Mouse (Mus musculus) bone marrow, adult 2 months (tissue): ENCODE results near the gene Fbxl5.

Source experiments
- CTCF ChIP-seq: fragments of 200-500 bp; IDR thresholded peaks from 2 replicates; pipeline ENCODE4 v1.5.1; 2011; ENCODE audit warnings: low read length, control low read depth; ENCODE audit not compliant: control insufficient read depth, insufficient read depth
- POLR2A ChIP-seq: fragments of 200-500 bp; IDR thresholded peaks from 2 replicates; pipeline ENCODE4 v1.6.1; 2011; ENCODE audit warnings: low read depth, mild to moderate bottlenecking, control low read depth, low read length, borderline replicate concordance; ENCODE audit not compliant: control insufficient read depth

DNA sequence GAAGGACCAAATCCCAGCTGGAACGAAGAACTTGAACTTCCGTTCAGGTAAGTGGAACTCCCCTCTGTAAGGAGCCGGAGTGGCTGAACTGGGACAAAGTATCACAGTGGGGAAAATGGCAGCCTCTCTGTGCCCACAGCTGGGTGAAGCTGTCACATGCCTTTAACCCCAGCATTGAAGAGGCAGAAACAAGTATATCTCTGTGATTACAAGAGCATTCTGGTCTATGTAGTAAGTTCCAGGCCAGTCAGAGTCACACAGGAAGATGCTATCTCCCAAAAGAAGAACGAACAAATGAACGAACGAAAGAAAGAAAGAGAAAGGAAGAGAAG is 99.0 kb downstream of the Fbxl5 start:
- no peak for TF ChIP-seq CTCF
- TF ChIP-seq POLR2A: no peak
